Mouse (Mus musculus): ENCODE results near the gene Paxx.
"Not testable (repeated sequence)": the region's sequence is repeated elsewhere in the genome, so short reads cannot be mapped to it uniquely, and the experiment has no call there.

Paxx gene

GRCm38 (mm10) chr2:25413436-25413835, 47.5 kb downstream of the Paxx start:
- in situ Hi-C loops (cut with MboI, MseI), result not testable (repeated sequence)

GRCm38 (mm10) chr2:25408908-25409307, 52.0 kb downstream of the Paxx start:
- in situ Hi-C loops (cut with MboI, MseI), result no loop called here
